Mouse (Mus musculus) C2C12 (cell line): ENCODE results near the gene A630001G21Rik. TPM values are rescaled to one million over a fixed set of nuclear protein-coding genes. Genes with fewer than 3 reads are reported as not detected.
"Not testable (repeated sequence)": the region's sequence is repeated elsewhere in the genome, so short reads cannot be mapped to it uniquely, and the experiment has no call there.

ENCODE experiments used
- H3K27me3 ChIP-seq: one replicate; pipeline ENCODE4 v1.6.1; 2011; ENCODE audit not compliant: control insufficient read depth, insufficient read depth, insufficient read length
- H3K36me3 ChIP-seq: one replicate; pipeline ENCODE4 v1.6.1; 2011; ENCODE audit not compliant: control insufficient read depth, insufficient read depth
- H3K4me3 ChIP-seq: one replicate; pipeline ENCODE4 v1.5.1; 2011; ENCODE audit warnings: mild to moderate bottlenecking, control low read depth; ENCODE audit not compliant: poor library complexity, insufficient read depth, severe bottlenecking
- H3K79me2 ChIP-seq: one replicate; pipeline ENCODE4 v1.6.1; 2011; ENCODE audit not compliant: control insufficient read depth, insufficient read depth
- H3K79me3 ChIP-seq: one replicate; pipeline ENCODE4 v1.6.1; 2011; ENCODE audit warnings: low read depth, control low read depth
- H3ac ChIP-seq: one replicate; pipeline ENCODE3; 2011; ENCODE audit warnings: low read depth; ENCODE audit not compliant: control insufficient read depth, insufficient read length
- CEBPB ChIP-seq: IDR thresholded peaks from one replicate; pipeline ENCODE4 v1.6.1; 2011; ENCODE audit warnings: low read depth, mild to moderate bottlenecking, control low read depth, moderate library complexity
- CTCF ChIP-seq: IDR thresholded peaks from one replicate; pipeline ENCODE4 v1.5.1; 2011; ENCODE audit not compliant: control insufficient read depth, insufficient read depth, insufficient read length
- FOSL1 ChIP-seq: IDR thresholded peaks from one replicate; pipeline ENCODE4 v1.8.0; 2011; ENCODE audit warnings: mild to moderate bottlenecking, low read length; ENCODE audit not compliant: poor library complexity, insufficient read depth, severe bottlenecking
- MAX ChIP-seq: IDR thresholded peaks from one replicate; pipeline ENCODE4 v1.6.1; 2011; ENCODE audit warnings: mild to moderate bottlenecking, control low read depth
- MYOD1 ChIP-seq: IDR thresholded peaks from one replicate; pipeline ENCODE4 v1.6.1; 2011; ENCODE audit warnings: low read depth; ENCODE audit not compliant: control insufficient read depth, insufficient read length
- MYOG ChIP-seq: IDR thresholded peaks from one replicate; pipeline ENCODE4 v1.6.1; 2011; ENCODE audit not compliant: control insufficient read depth, insufficient read length; ENCODE audit errors: extremely low read depth
- USF1 ChIP-seq: IDR thresholded peaks from one replicate; pipeline ENCODE4 v1.6.1; 2011; ENCODE audit warnings: low read depth, mild to moderate bottlenecking, control low read depth, moderate library complexity
- long read RNA-seq, 2 experiments: library from polyadenylated mRNA; unstranded; transcript quantifications; one replicate each; pipeline ENCODE4 v2.0.0; 2019 to 2020
- polyA plus RNA-seq: library from polyadenylated mRNA; unstranded; fragments of >200 nt; fragmentation: generic; extraction: Trizol; gene quantifications from one replicate; pipeline ENCODE4 v1.2.1, GENCODE M21; 2012; ENCODE audit warnings: missing spikeins

The A630001G21Rik gene
- 0.08 TPM for polyA plus RNA-seq
- long read RNA-seq, experiment 1 = 0 reads
- long read RNA-seq, experiment 2 = 0 reads

- no peaks in the 10 kb centered on the region for H3K79me3 ChIP-seq
- no peaks in the 10 kb centered on the region for H3K27me3 ChIP-seq
- no peaks in the 10 kb centered on the region for H3K79me2 ChIP-seq
- no peaks in the 10 kb centered on the region for H3K36me3 ChIP-seq
- no peak for TF ChIP-seq CEBPB
- TF ChIP-seq CTCF = no peak
- no peak for TF ChIP-seq USF1
- TF ChIP-seq FOSL1 = no peak
- no peak for TF ChIP-seq MYOD1
- no peak for TF ChIP-seq MAX
- no peak for TF ChIP-seq MYOG
- H3K4me3 ChIP-seq = no peak within 1 kb of the TSS
- no peak within 1 kb of the TSS for H3ac ChIP-seq
Observed at GRCm38 (mm10) chr1:85778436-85778835, at the start of gene A630001G21Rik. TSS of gene A630001G21Rik (minus strand) at chr1:85778643.

GRCm38 (mm10) chr1:85827166-85827565, 48.7 kb upstream of the A630001G21Rik start:
- no peak for TF ChIP-seq MAX
- no peak for TF ChIP-seq MYOG
- no peak for TF ChIP-seq CTCF
- H3K36me3 ChIP-seq = peaks cover 15% of the 10 kb centered on the region
- peaks cover 4% of the 10 kb centered on the region for H3K79me3 ChIP-seq
- no peaks in the 10 kb centered on the region for H3K27me3 ChIP-seq
- H3K4me3 ChIP-seq = no peak overlapping the region
- peaks cover 47% of the 10 kb centered on the region for H3K79me2 ChIP-seq
- H3ac ChIP-seq = no peak overlapping the region

- H3K27me3 ChIP-seq = no peaks in the 10 kb centered on the region
- no peak overlapping the region for H3K4me3 ChIP-seq
- peaks cover 30% of the 10 kb centered on the region for H3K36me3 ChIP-seq
Observed at GRCm38 (mm10) chr1:85824905-85825304, 46.5 kb upstream of the A630001G21Rik start.

GRCm38 (mm10) chr1:85822239-85822638, 43.8 kb upstream of the A630001G21Rik start:
- Histone ChIP-seq H3K4me3 (no peak overlapping the region), H3K79me2 (peaks cover 31% of the 10 kb centered on the region), H3K36me3 (peaks cover 42% of the 10 kb centered on the region), H3K27me3 (no peaks in the 10 kb centered on the region), H3K79me3 (peaks cover 7% of the 10 kb centered on the region), H3ac (no peak overlapping the region)
- no peak for TF ChIP-seq MYOG

More at GRCm38 (mm10) chr1:85824905-85825304, 46.5 kb upstream of the A630001G21Rik start:
- TF ChIP-seq MYOD1 = no peak
- TF ChIP-seq FOSL1 = no peak
- TF ChIP-seq MYOG = no peak
- TF ChIP-seq USF1 = no peak
- no peak for TF ChIP-seq CTCF
- TF ChIP-seq MAX = no peak
- no peak for TF ChIP-seq CEBPB
- Histone ChIP-seq H3ac (no peak overlapping the region), H3K79me2 (peaks cover 28% of the 10 kb centered on the region), H3K79me3 (peaks cover 2% of the 10 kb centered on the region)

- Histone ChIP-seq H3ac (no peak overlapping the region), H3K79me2 (peaks cover 47% of the 10 kb centered on the region), H3K4me3 (no peak overlapping the region), H3K79me3 (peaks cover 32% of the 10 kb centered on the region), H3K36me3 (peaks cover 37% of the 10 kb centered on the region), H3K27me3 (no peaks in the 10 kb centered on the region)
- no peak for TF ChIP-seq MYOD1
- no peak for TF ChIP-seq FOSL1
- TF ChIP-seq CEBPB = no peak
- no peak for TF ChIP-seq MYOG
- no peak for TF ChIP-seq USF1
- TF ChIP-seq CTCF = no peak
- no peak for TF ChIP-seq MAX
Observed at GRCm38 (mm10) chr1:85819695-85820094, 41.3 kb upstream of the A630001G21Rik start.

- Histone ChIP-seq H3K36me3 (peaks cover 36% of the 10 kb centered on the region), H3K27me3 (no peaks in the 10 kb centered on the region), H3ac (no peak overlapping the region), H3K79me2 (peaks cover 57% of the 10 kb centered on the region), H3K79me3 (peaks cover 43% of the 10 kb centered on the region), H3K4me3 (no peak overlapping the region)
- no peak for TF ChIP-seq MYOD1
- TF ChIP-seq CTCF = no peak
- TF ChIP-seq CEBPB = no peak
- no peak for TF ChIP-seq FOSL1
- TF ChIP-seq MAX = no peak
- no peak for TF ChIP-seq MYOG
- TF ChIP-seq USF1 = no peak
Observed at GRCm38 (mm10) chr1:85818121-85818520, 39.7 kb upstream of the A630001G21Rik start.

GRCm38 (mm10) chr1:85814213-85814612, 35.8 kb upstream of the A630001G21Rik start:
- H3K36me3 ChIP-seq = peaks cover 15% of the 10 kb centered on the region
- not testable (repeated sequence) for H3K27me3 ChIP-seq, H3K4me3 ChIP-seq, H3ac ChIP-seq
- peaks cover 96% of the 10 kb centered on the region for H3K79me2 ChIP-seq
- peaks cover 77% of the 10 kb centered on the region for H3K79me3 ChIP-seq
